Mouse (Mus musculus) CH12.LX (cell line): ENCODE data around the gene Gm3404. TPM values are rescaled to one million over a fixed set of nuclear protein-coding genes. Genes with fewer than 3 reads are reported as not detected.
"Not testable (repeated sequence)": the region's sequence is repeated elsewhere in the genome, so short reads cannot be mapped to it uniquely, and the experiment has no call there.

Source experiments
- DNase-seq: peaks from one replicate; pipeline ENCODE4 v3.0.0-alpha.2; 2013; ENCODE audit errors: extremely low read depth
- H3K27ac ChIP-seq: 2 replicates; pipeline ENCODE4 v1.5.1; 2012; ENCODE audit warnings: low read depth, mild to moderate bottlenecking, control low read depth, moderate library complexity; ENCODE audit not compliant: insufficient read depth
- H3K27me3 ChIP-seq: replicated peaks from 2 replicates; pipeline ENCODE3; 2012; ENCODE audit warnings: inconsistent platforms
- H3K36me3 ChIP-seq, 2 experiments: replicated peaks in 1 of 2; 2 replicates each; pipeline versions ENCODE3 to v1.6.1; 2012; ENCODE audit warnings: inconsistent platforms in 1 of 2, low read length in 1 of 2, mild to moderate bottlenecking in 1 of 2, mixed read lengths in 1 of 2, moderate library complexity in 1 of 2; ENCODE audit not compliant: control insufficient read depth in 1 of 2, insufficient read depth in 1 of 2
- H3K4me1 ChIP-seq, 2 experiments: 2 replicates each; pipeline ENCODE4 v1.6.1; 2012; ENCODE audit warnings: inconsistent platforms in 1 of 2, moderate library complexity in 1 of 2; ENCODE audit not compliant: insufficient read depth in 2 of 2, control insufficient read depth in 1 of 2
- H3K4me2 ChIP-seq: 2 replicates; pipeline ENCODE4 v1.6.1; 2012; ENCODE audit warnings: low read depth, mild to moderate bottlenecking, control low read depth; ENCODE audit not compliant: poor library complexity, insufficient read depth, severe bottlenecking
- H3K4me3 ChIP-seq, 3 experiments: fragments of 150-350 bp in 1 of 3; sonication (generic) in 1 of 3; replicated peaks in 1 of 3; 2 replicates each; pipeline versions ENCODE3 to v1.5.1; 2011 to 2012; ENCODE audit warnings: low read depth in 2 of 3, low read length in 2 of 3, mild to moderate bottlenecking in 2 of 3, moderate library complexity in 2 of 3, control low read depth in 1 of 3, improper control_type of control experiment in 1 of 3, inconsistent platforms in 1 of 3, mixed read lengths in 1 of 3; ENCODE audit not compliant: poor library complexity in 1 of 3
- H3K79me2 ChIP-seq: replicated peaks from 2 replicates; pipeline ENCODE4 v1.6.1; 2012; ENCODE audit warnings: mild to moderate bottlenecking, moderate library complexity; ENCODE audit not compliant: control insufficient read depth, poor library complexity, insufficient read depth, severe bottlenecking; ENCODE audit errors: extremely low read depth
- H3K9ac ChIP-seq: 2 replicates; pipeline ENCODE4 v1.6.1; 2012; ENCODE audit warnings: low read depth, mild to moderate bottlenecking, control low read depth, moderate library complexity; ENCODE audit not compliant: insufficient read depth
- H3K9me3 ChIP-seq: replicated peaks from 2 replicates; pipeline ENCODE3; 2012; ENCODE audit warnings: low read length, inconsistent platforms, mixed read lengths
- BHLHE40 ChIP-seq: IDR thresholded peaks from 2 replicates; pipeline ENCODE4 v1.6.1; 2011; ENCODE audit warnings: mild to moderate bottlenecking, low read depth, low read length, improper control_type of control experiment
- CTCF ChIP-seq, 2 experiments: IDR thresholded peaks in 1 of 2; conservative IDR thresholded peaks in 1 of 2; 2 replicates each; pipeline ENCODE4 v1.5.1; 2011 to 2012; ENCODE audit warnings: low read depth in 2 of 2, low read length in 2 of 2, improper control_type of control experiment in 1 of 2, inconsistent platforms in 1 of 2, mild to moderate bottlenecking in 1 of 2, moderate library complexity in 1 of 2
- MEF2A ChIP-seq: IDR thresholded peaks from 2 replicates; pipeline ENCODE4 v1.6.1; 2014; ENCODE audit warnings: low read depth, mild to moderate bottlenecking, inconsistent platforms, low read length, improper control_type of control experiment, borderline replicate concordance
- RAD21 ChIP-seq: IDR thresholded peaks from 2 replicates; pipeline ENCODE4 v1.6.1; 2011; ENCODE audit warnings: low read depth, mild to moderate bottlenecking, low read length, improper control_type of control experiment, moderate library complexity
- SMC3 ChIP-seq: IDR thresholded peaks from 2 replicates; pipeline ENCODE4 v1.6.1; 2011; ENCODE audit warnings: low read depth, low read length, improper control_type of control experiment
- ZNF384 ChIP-seq: IDR thresholded peaks from 2 replicates; pipeline ENCODE4 v1.6.1; 2012; ENCODE audit warnings: low read depth, low read length, improper control_type of control experiment, inconsistent platforms
- dilution Hi-C: fragments of 300-500 bp; cut with MboI; formaldehyde crosslinking; loops from 2 replicates; pipeline ENCODE4 v1.14.3; 2020; ENCODE audit warnings: low sequenced_read_pairs; ENCODE audit not compliant: extremely low pct_unique_long_range_greater_than_20kb, extremely low pct_ligation_motif_present
- in situ Hi-C: fragments of 300-500 bp; cut with MboI; formaldehyde crosslinking; loops from 3 replicates; pipeline ENCODE4 v1.14.3; 2019; ENCODE audit warnings: low sequenced_read_pairs, low pct_ligation_motif_present, low pct_unique_long_range_greater_than_20kb, mixed read lengths
- polyA plus RNA-seq: library from polyadenylated mRNA; unstranded; fragments of >175 nt; gene quantifications from 2 replicates; pipeline ENCODE4 v1.2.1, GENCODE M21; 2012; ENCODE audit warnings: low read depth; ENCODE audit not compliant: insufficient read length
- total RNA-seq, 2 experiments: library from RNA; depleted of rRNA; stranded (reverse); fragments of 300-350 nt in 1 of 2; fragments of >200 nt in 1 of 2; gene quantifications; 2 replicates each; pipeline ENCODE4 v1.2.3; 2012 to 2014

Gene Gm3404
- total and polyA plus RNA-seq, 3 experiments, result not detected

GRCm38 (mm10) chr5:146513823-146514222 is 11.8 kb upstream of the Gm3404 start, which contains the start of gene Gm3402:
Gene Gm3402, plus strand, starts transcription at chr5:146514123.
- H3K4me2 ChIP-seq, H3K4me3 ChIP-seq, H3K4me1 ChIP-seq, in situ Hi-C loops, H3K79me2 ChIP-seq, dilution Hi-C loops, H3K27ac ChIP-seq, DNase-seq, H3K27me3 ChIP-seq, H3K9ac ChIP-seq, H3K36me3 ChIP-seq, H3K9me3 ChIP-seq: not testable (repeated sequence)

GRCm38 (mm10) chr5:146537347-146537746 is 11.7 kb downstream of the Gm3404 start, which contains the start of gene Gm3409:
Gene Gm3409, plus strand, starts transcription at chr5:146537647.
- H3K9ac ChIP-seq, dilution Hi-C loops, H3K4me3 ChIP-seq, H3K9me3 ChIP-seq, H3K27me3 ChIP-seq, H3K4me1 ChIP-seq, in situ Hi-C loops, H3K79me2 ChIP-seq, H3K36me3 ChIP-seq, DNase-seq, H3K27ac ChIP-seq, H3K4me2 ChIP-seq: not testable (repeated sequence)

DNA sequence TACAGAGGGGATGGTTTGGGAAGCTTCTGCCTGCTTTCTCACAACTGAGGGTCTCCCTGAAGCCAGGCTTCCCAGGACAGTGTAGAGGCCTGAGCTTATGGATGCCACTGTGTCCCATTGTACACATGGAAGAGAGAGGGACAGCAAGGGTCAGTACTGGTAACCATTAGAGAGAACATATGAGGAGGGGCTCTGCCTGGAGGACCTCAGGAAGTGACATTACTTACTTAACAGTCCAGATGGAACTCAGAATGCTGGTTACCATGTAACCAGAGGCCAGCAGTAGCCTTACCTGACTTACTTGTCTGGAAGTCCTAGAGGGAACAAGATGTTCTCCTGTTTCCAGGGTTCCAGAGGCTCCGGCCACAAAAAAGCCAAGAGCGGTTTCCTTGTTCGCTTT is 30.2 kb downstream of the Gm3404 start, which contains the start of gene Gm3415:
Gene Gm3415, plus strand, starts transcription at position 301 of the 400 bp plus-strand sequence.
- H3K27me3 ChIP-seq, H3K9ac ChIP-seq, H3K9me3 ChIP-seq, H3K4me1 ChIP-seq, H3K27ac ChIP-seq, H3K79me2 ChIP-seq, dilution Hi-C loops, H3K36me3 ChIP-seq, H3K4me3 ChIP-seq, H3K4me2 ChIP-seq, DNase-seq, in situ Hi-C loops: not testable (repeated sequence)

DNA sequence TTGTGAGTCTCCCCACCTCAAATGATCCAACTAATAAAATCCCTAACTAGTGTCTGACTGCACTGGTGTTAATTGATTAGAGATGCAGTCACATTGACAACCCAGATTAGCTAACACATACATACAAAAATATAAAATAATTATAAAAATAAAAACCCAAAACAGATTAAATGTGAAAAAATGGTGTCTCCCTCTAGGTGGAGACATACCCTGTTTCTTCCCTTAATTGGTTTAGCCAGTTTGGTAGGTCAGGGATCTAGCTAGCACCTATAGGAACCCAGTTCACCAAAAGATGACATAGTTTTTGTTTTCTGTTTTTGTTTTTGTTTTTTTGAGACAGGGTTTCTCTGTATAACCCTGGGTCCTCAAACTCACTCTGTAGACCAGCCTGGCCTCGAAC is 38.7 kb downstream of the Gm3404 start:
- in situ Hi-C loops (loop anchor here (5.0 kb wide), 1 partner anchor 108 kb away; no protein-coding TSS in a partner anchor), dilution Hi-C loops (no loop called here)
- H3K79me2 ChIP-seq, result no peaks in the 10 kb centered on the region
- peak in 1 of 2 experiments; percentile 52; a peak in 2 of 4 replicates for TF ChIP-seq CTCF (conservative IDR thresholded peaks at IDR 0.05 in 1 of 2, IDR thresholded peaks at IDR 0.05 in 1 of 2; ENCODE audit: low read depth in 2 of 2, low read length in 2 of 2)
- TF ChIP-seq SMC3, result peak; percentile 36; the same call in 1 of the 2 replicates
- no peak for TF ChIP-seq MEF2A
- TF ChIP-seq ZNF384, result no peak
- peak; percentile 56 for TF ChIP-seq RAD21
- TF ChIP-seq BHLHE40, result no peak
- H3K36me3 ChIP-seq, result no peaks in the 10 kb centered on the region
- no peak overlapping the region for H3K4me2 ChIP-seq
- no peak overlapping the region for H3K27ac ChIP-seq
- no peak overlapping the region for H3K9ac ChIP-seq
- H3K4me1 ChIP-seq, result no peaks in the 10 kb centered on the region
- no peak for DNase-seq
- H3K4me3 ChIP-seq, result no peak overlapping the region
- H3K9me3 ChIP-seq, result peaks cover 2% of the 10 kb centered on the region
- H3K27me3 ChIP-seq, result no peaks in the 10 kb centered on the region
